In the genomic region with DNA sequence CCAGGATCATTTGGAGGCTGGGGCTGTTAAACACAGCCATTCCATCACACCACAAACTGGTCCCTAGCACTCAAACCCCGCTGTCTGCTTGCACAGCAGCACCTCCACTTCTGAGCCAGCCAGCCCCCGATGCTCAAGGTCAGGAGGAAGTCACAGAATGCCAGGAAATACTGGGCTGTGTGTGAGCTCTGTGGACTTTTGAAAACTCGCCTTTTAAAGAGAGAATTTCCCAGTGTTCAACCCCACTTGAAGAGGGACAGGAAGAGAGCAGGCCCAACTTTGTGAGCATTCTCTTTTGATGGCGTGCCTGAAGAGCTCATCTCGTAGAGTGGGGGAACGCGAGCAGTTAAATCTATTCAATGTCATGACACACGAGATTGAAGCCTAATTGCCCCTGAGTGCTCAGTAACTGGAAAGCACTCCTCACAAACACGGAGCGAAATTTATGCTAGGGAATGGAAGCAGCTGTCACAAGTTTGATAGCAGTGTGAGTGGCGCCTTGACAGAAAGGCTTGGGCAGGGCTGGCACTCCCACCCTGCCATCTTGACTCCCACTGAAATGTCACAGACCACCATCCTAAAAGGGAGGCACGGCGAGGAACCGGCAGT, we compare ENCODE assay signal across 16 mouse cellular contexts.
DNase-seq lines count a peak whose midpoint lies in the region; ATAC-seq and TF ChIP-seq lines count a peak whose summit lies in the region.
"Had no signal": no experiment of that assay in that cellular context is flagged by ENCODE, and none has a peak within 500 bp of the region (broad histone marks: within the 10 kb centered on the region; RNA-seq: fewer than 3 reads in every experiment).

No protein-coding gene starts in this region.

- no peak overlapping the region for H3K9ac ChIP-seq in kidney, embryonic 15.5 days
- no peak overlapping the region for H3K9ac ChIP-seq in kidney, embryonic 14.5 days (ENCODE audit: low read depth, low read length)
- H3K9ac ChIP-seq: heart, embryonic 12.5 days; hindbrain, embryonic 12.5 days had no signal

- no peaks in the 10 kb centered on the region for H3K9me3 ChIP-seq in kidney, embryonic 15.5 days (replicated peaks)
- H3K9me3 ChIP-seq in kidney, embryonic 14.5 days (ENCODE audit: control insufficient read depth, low read length), result no peaks in the 10 kb centered on the region
- H3K9me3 ChIP-seq: embryonic facial prominence, embryonic 10.5 days; heart, embryonic 12.5 days; hindbrain, embryonic 12.5 days had no signal

- no peak overlapping the region for H3K27ac ChIP-seq in gastrocnemius, adult 2 months
- H3K27ac ChIP-seq in kidney, embryonic 15.5 days, result 0 out of 2 replicates have a peak overlapping the region, but pooled peaks have one; percentile 22
- no peak overlapping the region for H3K27ac ChIP-seq in kidney, embryonic 14.5 days (ENCODE audit: low read depth, low read length)
- H3K27ac ChIP-seq: embryonic facial prominence, embryonic 10.5 days; hindbrain, embryonic 12.5 days; kidney, postnatal 0 days had no signal

- H3K4me3 ChIP-seq in gastrocnemius, adult 2 months, result no peak overlapping the region
- no peak overlapping the region for H3K4me3 ChIP-seq in kidney, embryonic 15.5 days (replicated peaks)
- H3K4me3 ChIP-seq in kidney, embryonic 14.5 days (ENCODE audit: low read length), result no peak overlapping the region
- H3K4me3 ChIP-seq: embryonic facial prominence, embryonic 10.5 days; heart, embryonic 12.5 days; hindbrain, embryonic 12.5 days had no signal

- no peak for ATAC-seq in kidney, embryonic 15.5 days (replicated peaks; ENCODE audit: low FRiP score)
- ATAC-seq in kidney, embryonic 14.5 days (ENCODE audit: low FRiP score, low TSS enrichment), result no peak
- ATAC-seq: intestine, embryonic 16.5 days had no signal

- peaks cover 9% of the 10 kb centered on the region; the same call in 1 of the 2 replicates for H3K36me3 ChIP-seq in kidney, embryonic 15.5 days
- H3K36me3 ChIP-seq in kidney, embryonic 14.5 days (ENCODE audit: control insufficient read depth, insufficient read depth, low read length), result peaks cover 4% of the 10 kb centered on the region
- H3K36me3 ChIP-seq: heart, embryonic 12.5 days had no signal

- no peaks in the 10 kb centered on the region for H3K27me3 ChIP-seq in kidney, embryonic 15.5 days
- H3K27me3 ChIP-seq in kidney, embryonic 14.5 days (ENCODE audit: control insufficient read depth, insufficient read depth, low read length), result no peaks in the 10 kb centered on the region
- H3K27me3 ChIP-seq: heart, embryonic 12.5 days; hindbrain, embryonic 12.5 days had no signal

- DNase-seq in adrenal gland, postnatal 36 days, result peak; percentile 27 to 39
- no peak for DNase-seq in adrenal gland, postnatal 4 days (ENCODE audit: low spot score in 2 of 2)
- peak; percentile 12 for DNase-seq in gastrocnemius, adult 2 months
- no peak for DNase-seq in gastrocnemius, adult 8-10 months (ENCODE audit: low spot score in 2 of 2)
- no peak for DNase-seq in left cerebral cortex, adult 11 months (ENCODE audit: low spot score)
- DNase-seq: cerebellum, adult 2 months; cerebellum, postnatal 10 days; gastrocnemius, postnatal 14 days; kidney, adult 2 months had no signal

- intact Hi-C loops in gastrocnemius, adult 2 months (cut with DNase I), result no loop called here

- H3K4me1 ChIP-seq in kidney, embryonic 15.5 days, result peaks cover 15% of the 10 kb centered on the region
- peaks cover 7% of the 10 kb centered on the region; the same call in 1 of the 2 replicates for H3K4me1 ChIP-seq in kidney, embryonic 14.5 days (ENCODE audit: control insufficient read depth, insufficient read depth, low read length)

- WGBS in kidney, embryonic 15.5 days, result 65% methylated on average over 14 of the region's 14 CpGs
- WGBS in kidney, embryonic 14.5 days, result 68% methylated on average over 14 of the region's 14 CpGs

- no peak overlapping the region for H3K4me2 ChIP-seq in kidney, embryonic 15.5 days
- H3K4me2 ChIP-seq in kidney, embryonic 14.5 days (replicated peaks; ENCODE audit: low read depth, low read length), result no peak overlapping the region
- H3K4me2 ChIP-seq: heart, embryonic 12.5 days; hindbrain, embryonic 12.5 days had no signal

- TF ChIP-seq CTCF in gastrocnemius, adult 2 months (IDR thresholded peaks at IDR 0.05), result no peak

Comparison
In these comparisons a context has a peak if more than half of its experiments do, and no peak if none do; other contexts are left out.
1. DNase-seq: peak in adrenal gland, postnatal 36 days (2 of 2) and gastrocnemius, adult 2 months (single experiment); none in adrenal gland, postnatal 4 days (0 of 2), gastrocnemius, adult 8-10 months (0 of 2) and left cerebral cortex, adult 11 months (single experiment).